Mouse (Mus musculus) intestine, embryonic 15.5 days (tissue): ENCODE measurements around the gene Mars2. TPM values are rescaled to one million over a fixed set of nuclear protein-coding genes. Genes with fewer than 3 reads are reported as not detected.

Source experiments
- ATAC-seq: fragments of 200-750 bp; cut with Nextera tagmentation; 2 replicates; pipeline ENCODE4 v1.8.0; 2017; ENCODE audit warnings: moderate TSS enrichment, moderate library complexity
- H3K27ac ChIP-seq: fragments of 300-500 bp; sonication (generic); 2 replicates; pipeline ENCODE4 v1.5.1; 2015; ENCODE audit warnings: mild to moderate bottlenecking, inconsistent platforms
- H3K27me3 ChIP-seq: fragments of 300-500 bp; sonication (generic); replicated peaks from 2 replicates; pipeline ENCODE4 v1.6.1; 2015; ENCODE audit warnings: inconsistent platforms
- H3K36me3 ChIP-seq: fragments of 300-500 bp; sonication (generic); 2 replicates; pipeline ENCODE4 v1.6.1; 2015; ENCODE audit warnings: inconsistent platforms
- H3K4me1 ChIP-seq: fragments of 300-500 bp; sonication (generic); replicated peaks from 2 replicates; pipeline ENCODE4 v1.6.1; 2015; ENCODE audit warnings: inconsistent platforms
- H3K4me2 ChIP-seq: fragments of 300-500 bp; sonication (generic); replicated peaks from 2 replicates; pipeline ENCODE4 v1.6.1; 2015; ENCODE audit warnings: mild to moderate bottlenecking, inconsistent platforms
- H3K4me3 ChIP-seq: fragments of 300-500 bp; sonication (generic); replicated peaks from 2 replicates; pipeline ENCODE4 v1.5.1; 2015; ENCODE audit warnings: inconsistent platforms
- H3K9ac ChIP-seq: fragments of 300-500 bp; sonication (generic); 2 replicates; pipeline ENCODE4 v1.6.1; 2015; ENCODE audit warnings: inconsistent platforms
- H3K9me3 ChIP-seq: fragments of 300-500 bp; sonication (generic); 2 replicates; pipeline ENCODE4 v1.6.1; 2016; ENCODE audit warnings: inconsistent platforms
- WGBS: fragments of 180-500 bp; shearing (Covaris S2); methylation state at CpG from one replicate; pipeline ENCODE4 v1.1.7; 2015; 5-methylcytosine and 5-hydroxymethylcytosine counted together
- polyA plus RNA-seq: library from polyadenylated mRNA; unstranded; fragments of >200 nt; fragmentation: Nextera tagmentation; extraction: Ambion mirVana; gene quantifications from 2 replicates; pipeline ENCODE4 v1.2.1, GENCODE M21; 2015

Mars2 gene
- 5.2 and 5.3 TPM in 2 replicates for polyA plus RNA-seq

GRCm38 (mm10) chr1:55236890-55237642 lies at the start of gene Mars2:
Gene Mars2 (plus strand): TSS chr1:55237177.
- peak; percentile 99 for ATAC-seq
- peak within 1 kb of the TSS; percentile 78 for H3K4me3 ChIP-seq
- H3K27ac ChIP-seq = peak within 1 kb of the TSS; percentile 59
- under 1% methylated on average over 82 of the region's 82 CpGs for WGBS
- peak within 1 kb of the TSS; percentile 86 for H3K4me2 ChIP-seq
- no peaks in the 10 kb centered on the region for H3K27me3 ChIP-seq
- peak within 1 kb of the TSS; percentile 70 for H3K9ac ChIP-seq
- peaks cover 11% of the 10 kb centered on the region; the same call in 1 of the 2 replicates for H3K4me1 ChIP-seq
- no peaks in the 10 kb centered on the region for H3K36me3 ChIP-seq
- no peaks in the 10 kb centered on the region for H3K9me3 ChIP-seq

GRCm38 (mm10) chr1:55192015-55192414 lies 45.0 kb upstream of the Mars2 start:
- Histone ChIP-seq H3K9me3 (no peaks in the 10 kb centered on the region), H3K4me2 (peak overlapping the region; percentile 55), H3K27me3 (no peaks in the 10 kb centered on the region), H3K36me3 (no peaks in the 10 kb centered on the region), H3K4me3 (peak overlapping the region; percentile 32), H3K27ac (peak overlapping the region; percentile 78), H3K4me1 (peaks cover 18% of the 10 kb centered on the region), H3K9ac (no peak overlapping the region)
- 9% methylated on average over 8 of the region's 8 CpGs for WGBS
- peak; percentile 70 for ATAC-seq

GRCm38 (mm10) chr1:55192824-55193223 lies 44.2 kb upstream of the Mars2 start:
- Histone ChIP-seq H3K9me3 (no peaks in the 10 kb centered on the region), H3K4me2 (no peak overlapping the region), H3K4me1 (peaks cover 18% of the 10 kb centered on the region), H3K27ac (peak overlapping the region; percentile 48; the same call in 1 of the 2 replicates), H3K36me3 (no peaks in the 10 kb centered on the region), H3K27me3 (no peaks in the 10 kb centered on the region), H3K9ac (no peak overlapping the region), H3K4me3 (no peak overlapping the region)
- ATAC-seq = no peak; the same call in 1 of the 2 replicates
- WGBS = 50% methylated on average over 3 of the region's 3 CpGs

- Histone ChIP-seq H3K4me3 (no peak overlapping the region), H3K27me3 (no peaks in the 10 kb centered on the region), H3K27ac (peak overlapping the region; percentile 48; the same call in 1 of the 2 replicates), H3K4me1 (peaks cover 18% of the 10 kb centered on the region), H3K9ac (no peak overlapping the region), H3K9me3 (no peaks in the 10 kb centered on the region), H3K4me2 (no peak overlapping the region), H3K36me3 (no peaks in the 10 kb centered on the region)
- ATAC-seq = peak; percentile 58
- 39% methylated on average over 2 of the region's 2 CpGs for WGBS
Measured at GRCm38 (mm10) chr1:55193316-55193715, 43.7 kb upstream of the Mars2 start.

GRCm38 (mm10) chr1:55194064-55194915 lies 42.7 kb upstream of the Mars2 start:
- Histone ChIP-seq H3K4me1 (peaks cover 18% of the 10 kb centered on the region), H3K9ac (no peak overlapping the region), H3K36me3 (no peaks in the 10 kb centered on the region), H3K4me3 (no peak overlapping the region), H3K4me2 (no peak overlapping the region), H3K27ac (no peak overlapping the region), H3K27me3 (no peaks in the 10 kb centered on the region), H3K9me3 (no peaks in the 10 kb centered on the region)
- WGBS = 71% methylated on average over 19 of the region's 19 CpGs
- no peak for ATAC-seq

GRCm38 (mm10) chr1:55195021-55195420 lies 42.0 kb upstream of the Mars2 start:
- no peak overlapping the region for H3K4me3 ChIP-seq
- H3K36me3 ChIP-seq = no peaks in the 10 kb centered on the region
- H3K27me3 ChIP-seq = no peaks in the 10 kb centered on the region
- no peak overlapping the region for H3K9ac ChIP-seq
- WGBS = 83% methylated on average over 4 of the region's 4 CpGs
- peaks cover 18% of the 10 kb centered on the region for H3K4me1 ChIP-seq
- H3K9me3 ChIP-seq = no peaks in the 10 kb centered on the region
- H3K4me2 ChIP-seq = no peak overlapping the region
- no peak overlapping the region for H3K27ac ChIP-seq
- no peak for ATAC-seq

- ATAC-seq = no peak
- Histone ChIP-seq H3K36me3 (no peaks in the 10 kb centered on the region), H3K27ac (0 out of 2 replicates have a peak overlapping the region, but pooled peaks have one; percentile 22), H3K9me3 (no peaks in the 10 kb centered on the region), H3K4me1 (peaks cover 18% of the 10 kb centered on the region), H3K27me3 (no peaks in the 10 kb centered on the region), H3K9ac (no peak overlapping the region), H3K4me2 (no peak overlapping the region), H3K4me3 (no peak overlapping the region)
- WGBS = 53% methylated on average over 6 of the region's 6 CpGs
Measured at GRCm38 (mm10) chr1:55196327-55197003, 40.5 kb upstream of the Mars2 start.

- WGBS = 54% methylated on average over 3 of the region's 3 CpGs
- no peak; the same call in 1 of the 2 replicates for ATAC-seq
- peaks cover 5% of the 10 kb centered on the region; the same call in 1 of the 2 replicates for H3K4me1 ChIP-seq
- no peak overlapping the region for H3K4me2 ChIP-seq
- H3K4me3 ChIP-seq = no peak overlapping the region
- H3K36me3 ChIP-seq = no peaks in the 10 kb centered on the region
- H3K27me3 ChIP-seq = no peaks in the 10 kb centered on the region
- H3K9me3 ChIP-seq = no peaks in the 10 kb centered on the region
- H3K9ac ChIP-seq = no peak overlapping the region
- H3K27ac ChIP-seq = no peak overlapping the region
Measured at GRCm38 (mm10) chr1:55198719-55199118, 38.3 kb upstream of the Mars2 start.

- no peak overlapping the region for H3K9ac ChIP-seq
- no peaks in the 10 kb centered on the region for H3K27me3 ChIP-seq
- no peaks in the 10 kb centered on the region for H3K4me1 ChIP-seq
- no peak overlapping the region for H3K4me2 ChIP-seq
- no peaks in the 10 kb centered on the region for H3K36me3 ChIP-seq
- ATAC-seq = peak; percentile 44; the same call in 1 of the 2 replicates
- peak overlapping the region; percentile 19; the same call in 1 of the 2 replicates for H3K27ac ChIP-seq
- no peak overlapping the region for H3K4me3 ChIP-seq
- H3K9me3 ChIP-seq = no peaks in the 10 kb centered on the region
- 61% methylated on average over 18 of the region's 18 CpGs for WGBS
Measured at GRCm38 (mm10) chr1:55201850-55202752, 34.9 kb upstream of the Mars2 start.

- no peak overlapping the region for H3K9ac ChIP-seq
- H3K9me3 ChIP-seq = no peaks in the 10 kb centered on the region
- no peaks in the 10 kb centered on the region for H3K27me3 ChIP-seq
- no peak overlapping the region for H3K4me2 ChIP-seq
- no peaks in the 10 kb centered on the region for H3K36me3 ChIP-seq
- WGBS = 74% methylated on average over 5 of the region's 5 CpGs
- ATAC-seq = no peak
- H3K27ac ChIP-seq = no peak overlapping the region
- 0 out of 2 replicates have a peak, but pooled peaks cover 3% of the 10 kb centered on the region for H3K4me1 ChIP-seq
- H3K4me3 ChIP-seq = no peak overlapping the region
Measured at GRCm38 (mm10) chr1:55205808-55206327, 31.1 kb upstream of the Mars2 start.

GRCm38 (mm10) chr1:55207561-55207960 lies 29.4 kb upstream of the Mars2 start:
- no peak overlapping the region for H3K4me2 ChIP-seq
- H3K9me3 ChIP-seq = no peaks in the 10 kb centered on the region
- H3K27ac ChIP-seq = no peak overlapping the region
- no peak overlapping the region for H3K9ac ChIP-seq
- no peak overlapping the region for H3K4me3 ChIP-seq
- WGBS = 92% methylated on average over 6 of the region's 6 CpGs
- H3K27me3 ChIP-seq = no peaks in the 10 kb centered on the region
- 0 out of 2 replicates have a peak, but pooled peaks cover 5% of the 10 kb centered on the region for H3K4me1 ChIP-seq
- H3K36me3 ChIP-seq = no peaks in the 10 kb centered on the region
- ATAC-seq = no peak
